Mouse (Mus musculus) embryonic fibroblast, embryonic 13.5 days (primary cell): ENCODE measurements at regions not wholly inside any gene's neighbourhood (a gene's known extent, or its start where the extent isn't known, plus 50 kb on each side); places are given as distances from the start of the nearest gene placed in this dataset.
"Not testable (repeated sequence)": the region's sequence is repeated elsewhere in the genome, so short reads cannot be mapped to it uniquely, and the experiment has no call there.

Source experiments
- H3K27ac ChIP-seq: 2 replicates; pipeline ENCODE4 v1.5.1; 2012; ENCODE audit warnings: low read length, control low read depth, inconsistent platforms; ENCODE audit not compliant: insufficient read depth
- H3K4me1 ChIP-seq: 2 replicates; pipeline ENCODE4 v1.6.1; 2011; ENCODE audit warnings: low read length; ENCODE audit not compliant: control insufficient read depth, insufficient read depth
- H3K4me3 ChIP-seq: 2 replicates; pipeline ENCODE4 v1.5.1; 2011; ENCODE audit warnings: mild to moderate bottlenecking, control low read depth, low read length; ENCODE audit not compliant: insufficient read depth
- CTCF ChIP-seq: IDR thresholded peaks from 2 replicates; pipeline ENCODE4 v1.5.1; 2011; ENCODE audit warnings: mild to moderate bottlenecking, control low read depth, low read length, moderate library complexity, borderline replicate concordance; ENCODE audit not compliant: insufficient read depth
- POLR2A ChIP-seq: IDR thresholded peaks from 2 replicates; pipeline ENCODE4 v1.6.1; 2011; ENCODE audit warnings: low read depth, mild to moderate bottlenecking, control low read depth, low read length, moderate library complexity

DNA sequence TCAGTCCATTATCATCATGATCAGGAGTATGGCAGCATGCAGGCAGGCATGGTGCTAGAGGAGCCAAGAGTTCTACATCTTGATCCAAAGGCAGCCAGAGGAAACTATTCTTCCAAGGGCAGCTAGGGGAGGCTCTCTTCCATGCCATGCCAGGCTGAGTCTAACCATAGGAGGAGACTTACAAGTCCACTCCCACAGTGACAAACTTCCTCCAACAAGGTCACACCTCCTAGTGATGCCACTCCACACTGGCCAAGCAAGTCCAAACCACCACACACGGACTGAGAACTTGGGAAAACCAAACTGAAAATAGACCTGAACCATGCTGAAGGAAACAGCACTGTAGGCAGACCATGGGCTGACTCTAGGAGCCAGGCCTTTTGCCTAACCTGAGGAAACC lies 197.4 kb downstream of the Prex1 start:
- no peak overlapping the region for H3K27ac ChIP-seq
- TF ChIP-seq POLR2A: no peak
- TF ChIP-seq CTCF: no peak
- H3K4me3 ChIP-seq: no peak overlapping the region
- H3K4me1 ChIP-seq: no peaks in the 10 kb centered on the region

DNA sequence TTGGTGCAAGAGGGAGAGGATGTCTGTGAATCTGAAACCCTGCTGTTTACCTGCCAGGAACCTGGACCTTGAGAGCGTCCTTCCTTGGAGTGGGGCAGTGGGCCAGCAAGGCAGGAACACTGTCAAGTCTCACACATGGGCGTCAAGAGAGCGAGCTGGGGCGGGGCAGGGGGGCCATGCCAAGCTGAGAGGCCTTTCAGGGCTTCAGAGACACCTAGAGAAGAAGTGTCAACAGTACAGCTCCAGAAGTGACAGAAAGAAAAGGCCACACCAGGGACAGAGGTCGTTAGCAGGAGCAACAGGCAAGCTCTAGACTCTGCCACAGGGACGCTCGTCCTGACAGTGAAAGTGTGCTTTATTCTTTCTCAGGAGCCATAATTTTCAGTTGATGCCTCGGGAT lies 199.0 kb downstream of the Prex1 start:
- H3K4me3 ChIP-seq: no peak overlapping the region
- H3K4me1 ChIP-seq: no peaks in the 10 kb centered on the region
- no peak overlapping the region for H3K27ac ChIP-seq
- no peak for TF ChIP-seq POLR2A
- no peak for TF ChIP-seq CTCF

DNA sequence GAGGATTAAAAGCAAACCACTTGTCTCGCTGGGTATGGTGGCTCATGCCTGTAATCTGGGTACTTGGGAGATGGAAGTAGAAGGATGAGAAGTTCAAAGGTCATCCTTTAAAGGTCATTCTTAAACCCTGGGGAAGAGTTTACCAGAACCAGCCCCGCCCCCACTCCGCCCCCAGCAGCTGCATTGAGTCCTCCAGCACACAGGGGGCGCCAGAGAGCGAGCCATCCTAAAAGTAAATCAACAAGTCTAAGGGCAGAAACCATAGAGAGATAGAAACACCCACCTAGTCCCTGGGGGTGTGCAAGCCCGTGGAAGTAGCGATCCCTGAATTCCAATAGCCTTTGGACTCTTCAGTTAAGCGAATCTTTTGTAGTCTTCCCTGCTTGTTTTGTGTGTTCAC lies 201.1 kb downstream of the Prex1 start:
- Histone ChIP-seq H3K4me3 (no peak overlapping the region), H3K4me1 (no peaks in the 10 kb centered on the region), H3K27ac (no peak overlapping the region)
- TF ChIP-seq CTCF: no peak
- no peak for TF ChIP-seq POLR2A

DNA sequence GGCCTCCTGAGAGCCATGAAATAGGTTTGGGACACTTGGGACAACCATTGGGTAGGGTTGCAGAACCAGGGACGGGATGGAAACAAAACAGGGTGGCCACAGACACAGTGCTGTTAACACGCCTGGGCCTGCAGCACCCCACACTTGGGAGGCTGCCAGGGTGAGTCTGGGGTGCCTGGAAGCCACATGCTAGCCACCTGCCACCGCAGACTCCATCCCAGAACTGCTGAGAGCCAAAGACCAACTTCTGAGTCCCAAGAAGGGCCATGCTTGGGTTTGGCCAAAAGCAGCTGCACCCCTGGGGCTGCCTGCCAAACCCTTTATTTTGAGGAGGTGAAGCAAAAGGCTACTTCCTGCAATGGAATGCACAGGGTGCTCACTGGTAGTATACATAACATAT lies 202.2 kb downstream of the Prex1 start:
- not testable (repeated sequence) for H3K4me3 ChIP-seq, H3K4me1 ChIP-seq, H3K27ac ChIP-seq

DNA sequence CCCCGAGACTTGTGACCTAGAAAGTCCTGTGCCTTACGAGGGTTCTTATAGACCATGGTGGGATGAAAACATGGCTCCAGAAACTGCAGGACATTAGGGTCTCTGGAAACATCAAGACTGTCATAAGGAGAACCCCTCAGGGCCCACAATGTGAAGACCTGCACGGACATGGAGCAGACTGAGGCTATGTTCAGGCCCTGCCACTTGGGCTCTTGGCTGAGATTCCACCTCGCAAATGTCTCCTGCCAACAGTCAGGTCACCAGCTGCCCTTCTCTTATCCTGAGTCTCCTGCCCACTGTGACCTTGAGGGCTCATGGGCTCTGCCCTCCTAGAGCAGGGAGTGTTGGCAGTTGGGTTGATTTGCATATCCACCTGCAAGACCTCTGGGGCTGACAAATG lies 202.9 kb downstream of the Prex1 start:
- TF ChIP-seq CTCF (no peak), POLR2A (no peak)
- Histone ChIP-seq H3K4me1 (no peaks in the 10 kb centered on the region), H3K4me3 (no peak overlapping the region), H3K27ac (no peak overlapping the region)

DNA sequence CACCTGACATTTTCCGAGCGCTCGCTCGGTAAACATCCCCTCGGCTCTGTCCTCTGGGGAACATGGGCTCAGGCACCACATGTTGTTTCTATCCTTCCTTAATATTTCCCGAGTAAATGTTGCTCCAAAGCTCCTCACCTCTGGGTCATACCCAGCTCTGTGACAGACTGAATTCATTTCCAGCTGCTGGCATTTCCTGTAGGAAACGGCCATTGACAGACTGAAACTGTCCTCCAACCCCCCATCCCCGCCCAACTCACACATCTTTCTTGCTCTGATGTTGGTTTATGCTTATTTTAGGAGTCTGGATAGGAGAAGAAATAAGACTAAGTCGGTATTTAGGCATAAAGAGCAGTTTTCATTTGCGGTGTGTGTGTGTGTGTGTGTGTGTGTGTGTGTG lies 204.0 kb downstream of the Prex1 start:
- TF ChIP-seq CTCF (no peak), POLR2A (no peak)
- no peak overlapping the region for H3K4me3 ChIP-seq
- no peak overlapping the region for H3K27ac ChIP-seq
- no peaks in the 10 kb centered on the region for H3K4me1 ChIP-seq

DNA sequence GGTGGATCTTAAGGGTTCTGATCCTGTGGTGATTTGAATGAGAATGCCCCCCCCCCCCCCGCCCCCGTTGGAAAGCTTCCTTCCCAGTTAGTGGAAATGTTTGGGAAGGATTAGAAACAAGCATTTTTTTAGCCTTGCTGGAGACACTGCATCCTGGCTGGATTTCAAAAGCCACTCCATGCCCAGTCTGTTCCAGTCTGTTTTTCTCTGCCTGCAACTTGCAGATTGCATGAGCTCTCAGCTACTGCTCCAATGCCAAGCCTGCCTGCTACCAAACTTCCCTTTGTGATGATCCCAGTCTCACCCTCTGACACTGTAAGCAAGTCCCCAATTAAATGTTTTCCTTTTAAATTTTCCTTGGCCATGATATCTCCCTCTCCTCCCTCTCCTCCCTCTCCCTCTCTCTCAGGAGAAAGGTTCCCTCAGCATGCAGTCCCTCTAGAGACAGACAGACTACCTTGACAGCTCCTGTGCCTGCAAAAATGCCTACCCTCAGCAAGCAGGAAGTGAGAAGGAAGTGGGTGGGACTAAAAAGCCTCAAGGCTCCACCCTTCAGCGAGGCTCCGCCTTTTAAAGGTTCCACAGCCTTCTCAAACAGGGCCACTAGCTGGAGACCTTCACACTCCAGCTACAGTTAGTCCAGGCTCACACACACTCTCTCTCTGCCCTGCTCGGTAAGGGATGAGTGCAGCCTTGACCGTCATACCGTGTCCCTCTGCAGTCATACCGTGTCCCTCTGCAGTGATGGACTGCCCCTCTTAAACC lies 204.8 kb downstream of the Prex1 start:
- no peak for TF ChIP-seq CTCF
- no peak for TF ChIP-seq POLR2A
- Histone ChIP-seq H3K4me3 (no peak overlapping the region), H3K27ac (no peak overlapping the region), H3K4me1 (no peaks in the 10 kb centered on the region)

DNA sequence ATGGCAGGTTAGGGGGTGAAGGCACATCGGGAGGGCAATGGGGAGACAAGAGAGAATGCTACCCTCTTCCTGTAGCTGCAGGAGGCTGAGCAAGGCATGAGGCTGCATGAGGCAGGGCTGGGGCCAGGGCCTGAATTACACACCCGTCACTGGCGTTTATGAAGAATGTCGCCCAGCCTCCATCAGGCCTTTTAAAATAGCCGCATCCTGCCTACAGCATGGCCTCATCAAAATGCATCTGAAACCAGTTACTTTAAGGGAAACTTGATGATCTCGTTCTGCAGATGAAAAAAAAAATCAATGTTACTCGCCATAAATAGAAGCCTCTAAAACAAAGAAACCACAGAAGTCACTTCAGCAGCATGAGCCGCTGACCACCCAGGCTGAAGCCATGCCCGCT lies 208.3 kb downstream of the Prex1 start:
- no peak for TF ChIP-seq CTCF
- no peak for TF ChIP-seq POLR2A

DNA sequence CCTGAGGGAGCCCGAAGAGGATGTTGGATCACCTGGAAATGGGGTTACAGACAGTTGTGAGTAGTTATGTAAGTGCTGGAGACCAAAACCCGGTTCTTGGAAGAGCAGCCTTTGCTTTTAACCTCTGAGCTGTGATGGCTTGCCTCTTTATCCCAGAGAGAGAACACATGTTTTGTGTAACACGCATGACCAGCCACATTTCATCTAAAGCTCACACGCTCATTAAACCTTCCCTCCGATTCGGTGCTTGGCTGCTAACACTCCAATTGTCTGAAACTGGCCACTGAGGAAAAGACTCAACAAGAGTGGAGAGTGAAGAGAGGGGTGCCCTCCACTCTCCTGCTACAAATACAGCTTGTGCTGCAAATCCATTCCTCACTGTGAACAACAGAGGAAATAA lies 210.0 kb downstream of the Prex1 start:
- no peaks in the 10 kb centered on the region for H3K4me1 ChIP-seq
- no peak overlapping the region for H3K27ac ChIP-seq
- no peak for TF ChIP-seq CTCF
- TF ChIP-seq POLR2A: no peak
- no peak overlapping the region for H3K4me3 ChIP-seq

More for the DNA sequence above, 208.3 kb downstream of the Prex1 start:
- H3K27ac ChIP-seq: no peak overlapping the region
- no peak overlapping the region for H3K4me3 ChIP-seq
- no peaks in the 10 kb centered on the region for H3K4me1 ChIP-seq

DNA sequence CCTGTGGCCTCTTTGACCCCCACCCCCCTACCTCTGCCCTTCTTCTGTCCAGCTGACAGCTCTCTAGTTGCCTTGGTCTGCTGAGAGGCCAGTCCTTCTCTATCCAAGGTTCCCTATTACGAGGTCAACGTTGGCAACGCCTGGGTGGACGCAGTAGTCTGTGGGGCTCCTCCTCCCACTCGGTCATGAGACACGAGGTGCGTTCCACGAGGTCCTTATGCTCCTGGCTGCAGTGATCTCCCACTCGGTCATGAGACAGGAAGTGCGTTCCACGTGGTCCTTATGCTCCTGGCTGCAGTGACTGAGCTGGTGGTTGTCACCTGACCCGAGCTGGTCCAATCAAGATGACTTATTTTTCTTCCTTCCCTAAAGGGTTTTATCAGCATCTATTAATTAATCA lies 220.7 kb downstream of the Prex1 start:
- no peaks in the 10 kb centered on the region for H3K4me1 ChIP-seq
- H3K4me3 ChIP-seq: no peak overlapping the region
- TF ChIP-seq POLR2A (no peak), CTCF (no peak)
- no peak overlapping the region for H3K27ac ChIP-seq

DNA sequence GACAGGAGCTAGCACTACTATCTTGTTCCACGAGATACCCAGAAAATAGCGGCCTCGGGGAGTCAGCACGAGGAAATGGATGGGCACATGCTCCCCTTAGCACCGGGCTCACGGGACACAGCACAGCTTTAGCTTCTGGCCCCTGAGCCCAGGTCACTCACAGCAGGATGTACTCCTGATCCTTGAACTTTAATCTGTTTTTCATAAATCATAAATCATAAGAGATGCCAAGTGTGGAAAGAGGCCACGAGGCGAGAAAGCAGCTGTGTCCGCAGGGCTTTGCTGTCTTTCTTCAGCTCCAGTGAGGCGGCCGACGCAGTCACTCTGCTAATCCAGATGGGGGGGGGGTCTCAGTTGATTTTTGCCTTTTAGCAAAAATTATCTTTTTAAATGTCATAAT lies 221.2 kb downstream of the Prex1 start:
- TF ChIP-seq CTCF (no peak), POLR2A (no peak)
- H3K4me3 ChIP-seq: no peak overlapping the region
- no peak overlapping the region for H3K27ac ChIP-seq
- no peaks in the 10 kb centered on the region for H3K4me1 ChIP-seq
